In the genomic region with DNA sequence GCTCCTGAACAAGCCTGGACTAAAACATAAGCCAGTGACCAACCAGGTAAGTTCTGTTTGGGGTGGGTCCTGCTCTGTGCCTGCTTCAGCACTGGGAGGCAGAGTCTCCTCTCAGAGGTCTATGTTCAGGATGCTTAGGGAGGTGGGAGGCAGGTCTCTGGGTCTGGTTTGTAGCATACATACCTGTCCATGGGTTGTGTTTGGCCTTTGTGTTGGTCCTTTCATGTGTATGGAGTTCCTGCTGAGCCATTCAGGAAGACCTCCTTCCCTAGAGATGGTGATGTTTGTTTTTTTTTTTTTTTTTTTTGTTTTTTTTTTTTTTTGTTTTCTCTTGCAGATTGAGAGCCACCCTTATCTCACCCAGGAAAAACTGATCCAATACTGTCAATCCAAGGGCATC, we compare ENCODE assay signal across 18 mouse cellular contexts. TPM values are rescaled to one million over a fixed set of nuclear protein-coding genes. Genes with fewer than 3 reads are reported as not detected.
"Had no signal": no experiment of that assay in that cellular context is flagged by ENCODE, and none has a peak within 500 bp of the region (broad histone marks: within the 10 kb centered on the region; RNA-seq: fewer than 3 reads in every experiment).

No protein-coding gene starts in this region.

- H3K9ac ChIP-seq: neural tube, embryonic 12.5 days; neural tube, embryonic 13.5 days; neural tube, embryonic 15.5 days; stomach, embryonic 15.5 days had no signal

- H3K9me3 ChIP-seq: neural tube, embryonic 12.5 days; neural tube, embryonic 13.5 days; neural tube, embryonic 15.5 days; stomach, embryonic 15.5 days had no signal

- H3K36me3 ChIP-seq: neural tube, embryonic 12.5 days; neural tube, embryonic 13.5 days; neural tube, embryonic 15.5 days; stomach, embryonic 15.5 days had no signal

- H3K4me2 ChIP-seq: neural tube, embryonic 12.5 days; neural tube, embryonic 13.5 days; neural tube, embryonic 15.5 days; stomach, embryonic 15.5 days had no signal

- H3K4me1 ChIP-seq: neural tube, embryonic 12.5 days; neural tube, embryonic 13.5 days; neural tube, embryonic 15.5 days; stomach, embryonic 15.5 days had no signal

- H3K4me3 ChIP-seq: neural tube, embryonic 12.5 days; neural tube, embryonic 13.5 days; neural tube, embryonic 15.5 days; stomach, embryonic 15.5 days had no signal

- H3K27me3 ChIP-seq: neural tube, embryonic 12.5 days; neural tube, embryonic 13.5 days; neural tube, embryonic 15.5 days; stomach, embryonic 15.5 days had no signal

- H3K27ac ChIP-seq: neural tube, embryonic 12.5 days; neural tube, embryonic 13.5 days; neural tube, embryonic 15.5 days; stomach, embryonic 15.5 days; stomach, postnatal 0 days had no signal

- DNase-seq: retina, postnatal 1 day; right cerebral cortex, adult 18-20 months; right cerebral cortex, postnatal 14 days; right cerebral cortex, postnatal 25 days; right cerebral cortex, postnatal 4 days; spleen, adult 18-20 months; thymus, adult 18-20 months; thymus, adult 2 months; thymus, postnatal 14 days; thymus, postnatal 25 days; thymus, postnatal 4 days had no signal

RNA-seq across cellular contexts. Expression of gene Akr1b7, which starts 6.9 kb away (rescaled TPM):
- total RNA-seq: neutrophil, adult 5-6 weeks had no signal
- polyA plus RNA-seq: neural tube, embryonic 12.5 days; neural tube, embryonic 13.5 days; stomach, embryonic 14.5 days had no signal
